Mouse (Mus musculus) stomach, embryonic 16.5 days (tissue): Measurements from ENCODE around the gene Kank4. TPM values are rescaled to one million over a fixed set of nuclear protein-coding genes. Genes with fewer than 3 reads are reported as not detected.

Experiments used
- ATAC-seq: fragments of 200-750 bp; cut with Nextera tagmentation; 2 replicates; pipeline ENCODE4 v1.8.0; 2017; ENCODE audit warnings: moderate number of reproducible peaks, moderate TSS enrichment; ENCODE audit not compliant: insufficient read depth, low FRiP score
- H3K27ac ChIP-seq: fragments of 300-500 bp; sonication (generic); 2 replicates; pipeline ENCODE4 v1.5.1; 2014; ENCODE audit warnings: low read length
- H3K27me3 ChIP-seq: fragments of 300-500 bp; sonication (generic); 2 replicates; pipeline ENCODE4 v1.6.1; 2014; ENCODE audit warnings: low read length, control low read depth, mixed read lengths; ENCODE audit not compliant: control insufficient read depth, insufficient read depth
- H3K36me3 ChIP-seq: fragments of 300-500 bp; sonication (generic); 2 replicates; pipeline ENCODE4 v1.6.1; 2014; ENCODE audit warnings: low read length; ENCODE audit not compliant: control insufficient read depth, insufficient read depth
- H3K4me1 ChIP-seq: fragments of 300-500 bp; sonication (generic); 2 replicates; pipeline ENCODE4 v1.6.1; 2014; ENCODE audit warnings: low read length, control low read depth, mixed read lengths; ENCODE audit not compliant: control insufficient read depth, insufficient read depth
- H3K4me2 ChIP-seq: fragments of 300-500 bp; sonication (generic); 2 replicates; pipeline ENCODE4 v1.6.1; 2014; ENCODE audit warnings: low read depth, low read length, mixed read lengths
- H3K4me3 ChIP-seq: fragments of 300-500 bp; sonication (generic); replicated peaks from 2 replicates; pipeline ENCODE4 v1.5.1; 2014; ENCODE audit warnings: mild to moderate bottlenecking, low read length
- H3K9ac ChIP-seq: fragments of 300-500 bp; sonication (generic); 2 replicates; pipeline ENCODE4 v1.6.1; 2014; ENCODE audit warnings: low read length
- H3K9me3 ChIP-seq: fragments of 300-500 bp; sonication (generic); replicated peaks from 2 replicates; pipeline ENCODE4 v1.6.1; 2016; ENCODE audit warnings: low read length, control low read depth; ENCODE audit not compliant: control insufficient read depth
- WGBS: fragments of 180-500 bp; shearing (Covaris S2); extraction: QIAGEN DNeasy Blood & Tissue Kit; methylation state at CpG from one replicate; pipeline ENCODE4 v1.1.7; 2014; 5-methylcytosine and 5-hydroxymethylcytosine counted together
- polyA plus RNA-seq: library from polyadenylated mRNA; unstranded; fragments of >200 nt; fragmentation: Nextera tagmentation; extraction: Ambion mirVana; gene quantifications from 2 replicates; pipeline ENCODE4 v1.2.1, GENCODE M21; 2015

The Kank4 gene
- polyA plus RNA-seq, 1 experiment from 2014 or later, result 1.8 TPM

- Histone ChIP-seq H3K4me3 (no peak overlapping the region), H3K36me3 (no peaks in the 10 kb centered on the region), H3K4me1 (peaks cover 17% of the 10 kb centered on the region), H3K4me2 (peak overlapping the region; percentile 55; the same call in 1 of the 2 replicates), H3K9me3 (no peaks in the 10 kb centered on the region), H3K9ac (no peak overlapping the region), H3K27me3 (no peaks in the 10 kb centered on the region), H3K27ac (peak overlapping the region; percentile 53)
- 65% methylated on average over 1 of the region's 1 CpGs for WGBS
- ATAC-seq, result no peak
Measured at GRCm38 (mm10) chr4:98790721-98791120, 26.6 kb downstream of the Kank4 start.

- Histone ChIP-seq H3K4me2 (peak overlapping the region; percentile 55), H3K9ac (peak overlapping the region; percentile 58; the same call in 1 of the 2 replicates), H3K36me3 (no peaks in the 10 kb centered on the region), H3K4me3 (peak overlapping the region; percentile 20), H3K9me3 (no peaks in the 10 kb centered on the region), H3K4me1 (peaks cover 14% of the 10 kb centered on the region), H3K27me3 (no peaks in the 10 kb centered on the region), H3K27ac (peak overlapping the region; percentile 53)
- 4% methylated on average over 10 of the region's 10 CpGs for WGBS
- 0 out of 2 replicates have a peak, but pooled peaks have one; percentile 56 for ATAC-seq
Measured at GRCm38 (mm10) chr4:98789861-98790311, 27.5 kb downstream of the Kank4 start.

- H3K4me3 ChIP-seq, result peak overlapping the region; percentile 20
- 47% methylated on average over 7 of the region's 7 CpGs for WGBS
- no peak; the same call in 1 of the 2 replicates for ATAC-seq
Measured at GRCm38 (mm10) chr4:98789133-98789765, 28.1 kb downstream of the Kank4 start.

GRCm38 (mm10) chr4:98786281-98786680 lies 31.1 kb downstream of the Kank4 start:
- Histone ChIP-seq H3K36me3 (no peaks in the 10 kb centered on the region), H3K4me3 (no peak overlapping the region), H3K4me2 (no peak overlapping the region), H3K27ac (no peak overlapping the region), H3K9ac (no peak overlapping the region), H3K9me3 (no peaks in the 10 kb centered on the region), H3K4me1 (peaks cover 14% of the 10 kb centered on the region), H3K27me3 (no peaks in the 10 kb centered on the region)
- WGBS, result 39% methylated on average over 3 of the region's 3 CpGs
- ATAC-seq, result no peak

More at GRCm38 (mm10) chr4:98789133-98789765, 28.1 kb downstream of the Kank4 start:
- Histone ChIP-seq H3K27me3 (no peaks in the 10 kb centered on the region), H3K9me3 (no peaks in the 10 kb centered on the region), H3K36me3 (no peaks in the 10 kb centered on the region), H3K9ac (no peak overlapping the region), H3K4me1 (peaks cover 14% of the 10 kb centered on the region), H3K27ac (peak overlapping the region; percentile 8), H3K4me2 (peak overlapping the region; percentile 55)

- no peak overlapping the region for H3K4me3 ChIP-seq
- no peak overlapping the region for H3K4me2 ChIP-seq
- no peaks in the 10 kb centered on the region for H3K36me3 ChIP-seq
- H3K4me1 ChIP-seq, result peaks cover 14% of the 10 kb centered on the region
- ATAC-seq, result no peak
- WGBS, result 42% methylated on average over 8 of the region's 8 CpGs
- H3K27ac ChIP-seq, result no peak overlapping the region
- no peaks in the 10 kb centered on the region for H3K9me3 ChIP-seq
- H3K27me3 ChIP-seq, result no peaks in the 10 kb centered on the region
- no peak overlapping the region for H3K9ac ChIP-seq
Measured at GRCm38 (mm10) chr4:98785851-98786250, 31.5 kb downstream of the Kank4 start.

GRCm38 (mm10) chr4:98778219-98778618 lies 39.1 kb downstream of the Kank4 start:
- ATAC-seq, result no peak
- WGBS, result 16% methylated on average over 16 of the region's 16 CpGs
- Histone ChIP-seq H3K36me3 (no peaks in the 10 kb centered on the region), H3K4me3 (no peak overlapping the region), H3K4me1 (0 out of 2 replicates have a peak, but pooled peaks cover 4% of the 10 kb centered on the region), H3K27me3 (no peaks in the 10 kb centered on the region), H3K4me2 (no peak overlapping the region; the same call in 1 of the 2 replicates), H3K27ac (no peak overlapping the region), H3K9ac (no peak overlapping the region), H3K9me3 (no peaks in the 10 kb centered on the region)

GRCm38 (mm10) chr4:98777464-98777863 lies 39.9 kb downstream of the Kank4 start:
- no peaks in the 10 kb centered on the region for H3K27me3 ChIP-seq
- no peak overlapping the region for H3K4me3 ChIP-seq
- H3K4me1 ChIP-seq, result 0 out of 2 replicates have a peak, but pooled peaks cover 4% of the 10 kb centered on the region
- no peak for ATAC-seq
- H3K9ac ChIP-seq, result no peak overlapping the region
- no peak overlapping the region for H3K4me2 ChIP-seq
- H3K27ac ChIP-seq, result no peak overlapping the region
- no peaks in the 10 kb centered on the region for H3K9me3 ChIP-seq
- no peaks in the 10 kb centered on the region for H3K36me3 ChIP-seq
- 80% methylated on average over 6 of the region's 6 CpGs for WGBS

- H3K27me3 ChIP-seq, result no peaks in the 10 kb centered on the region
- H3K27ac ChIP-seq, result no peak overlapping the region
- no peak for ATAC-seq
- 0 out of 2 replicates have a peak, but pooled peaks cover 4% of the 10 kb centered on the region for H3K4me1 ChIP-seq
- H3K36me3 ChIP-seq, result no peaks in the 10 kb centered on the region
- no peaks in the 10 kb centered on the region for H3K9me3 ChIP-seq
- H3K4me3 ChIP-seq, result no peak overlapping the region
- H3K9ac ChIP-seq, result no peak overlapping the region
- 88% methylated on average over 10 of the region's 10 CpGs for WGBS
- no peak overlapping the region for H3K4me2 ChIP-seq
Measured at GRCm38 (mm10) chr4:98776721-98777427, 40.5 kb downstream of the Kank4 start.

GRCm38 (mm10) chr4:98773785-98774184 lies 43.6 kb downstream of the Kank4 start:
- 86% methylated on average over 5 of the region's 5 CpGs for WGBS
- H3K36me3 ChIP-seq, result no peaks in the 10 kb centered on the region
- H3K9ac ChIP-seq, result no peak overlapping the region
- H3K27me3 ChIP-seq, result no peaks in the 10 kb centered on the region
- H3K4me1 ChIP-seq, result 0 out of 2 replicates have a peak, but pooled peaks cover 4% of the 10 kb centered on the region
- no peak overlapping the region for H3K4me2 ChIP-seq
- no peaks in the 10 kb centered on the region for H3K9me3 ChIP-seq
- H3K4me3 ChIP-seq, result no peak overlapping the region
- no peak overlapping the region for H3K27ac ChIP-seq
- no peak for ATAC-seq
